Mouse (Mus musculus): Measurements from ENCODE around the gene Pdpn. TPM values are rescaled to one million over a fixed set of nuclear protein-coding genes. Genes with fewer than 3 reads are reported as not detected.
A peak's percentile ranks its signal among the peaks of the same experiment; 100 is the strongest.

The Pdpn gene
- polyA plus RNA-seq, 1 experiment = 184 TPM

DNA sequence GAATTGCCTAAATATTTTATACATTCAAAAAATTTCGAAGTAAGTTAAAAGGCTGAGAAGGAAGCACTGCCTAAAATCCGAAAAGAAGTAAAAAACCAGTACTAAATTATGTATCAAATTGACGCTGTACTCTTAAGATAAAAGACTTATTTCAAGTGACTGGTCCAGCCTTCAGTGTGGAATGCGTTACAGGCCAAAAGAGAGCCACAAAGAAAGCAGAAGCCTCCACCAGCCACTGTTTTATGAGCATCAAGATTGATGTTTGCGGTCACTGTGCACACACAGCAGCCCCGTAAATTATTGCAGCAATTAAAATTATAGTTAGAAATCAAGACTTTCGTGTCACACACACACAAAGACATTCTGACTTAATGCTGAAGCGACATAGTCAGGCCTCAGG, 43.8 kb downstream of the Pdpn start:
- TF ChIP-seq POLR2A (IDR thresholded peaks at IDR 0.05; ENCODE audit: low read depth, low read length) = no peak
- TF ChIP-seq CTCF (IDR thresholded peaks at IDR 0.05; ENCODE audit: borderline replicate concordance, insufficient read depth, low read length) = no peak
- peaks cover 3% of the 10 kb centered on the region; the same call in 1 of the 2 replicates for H3K4me1 ChIP-seq (ENCODE audit: control insufficient read depth, insufficient read depth, low read length)
- no peak overlapping the region for H3K4me3 ChIP-seq (ENCODE audit: insufficient read depth, low read length)
- H3K27ac ChIP-seq (ENCODE audit: insufficient read depth, low read length) = no peak overlapping the region; the same call in 1 of the 2 replicates

DNA sequence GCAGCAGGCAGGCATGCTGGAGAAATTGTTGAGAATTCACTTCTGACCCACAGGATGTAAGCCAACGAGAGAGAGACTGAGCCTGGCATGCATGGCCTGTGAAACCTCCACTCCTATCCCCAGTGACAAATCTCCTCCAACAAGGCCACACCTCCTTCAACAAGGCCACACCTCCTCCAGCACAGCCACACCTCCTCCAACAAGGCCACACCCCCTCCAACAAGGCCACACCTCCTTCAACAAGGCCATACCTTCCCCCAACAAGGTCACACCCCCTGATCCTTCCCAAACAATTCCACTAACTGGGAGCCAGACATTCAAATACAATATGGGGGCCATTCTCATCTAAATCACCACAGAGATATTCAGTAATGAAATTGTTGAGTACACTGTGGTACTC, 46.0 kb downstream of the Pdpn start:
- H3K27ac ChIP-seq (ENCODE audit: insufficient read depth, low read length) = no peak overlapping the region
- no peak overlapping the region for H3K4me3 ChIP-seq (ENCODE audit: insufficient read depth, low read length)
- H3K4me1 ChIP-seq (ENCODE audit: control insufficient read depth, insufficient read depth, low read length) = no peaks in the 10 kb centered on the region; the same call in 1 of the 2 replicates
- no peak for TF ChIP-seq POLR2A (IDR thresholded peaks at IDR 0.05; ENCODE audit: low read depth, low read length)
- TF ChIP-seq CTCF (IDR thresholded peaks at IDR 0.05; ENCODE audit: borderline replicate concordance, insufficient read depth, low read length) = no peak

DNA sequence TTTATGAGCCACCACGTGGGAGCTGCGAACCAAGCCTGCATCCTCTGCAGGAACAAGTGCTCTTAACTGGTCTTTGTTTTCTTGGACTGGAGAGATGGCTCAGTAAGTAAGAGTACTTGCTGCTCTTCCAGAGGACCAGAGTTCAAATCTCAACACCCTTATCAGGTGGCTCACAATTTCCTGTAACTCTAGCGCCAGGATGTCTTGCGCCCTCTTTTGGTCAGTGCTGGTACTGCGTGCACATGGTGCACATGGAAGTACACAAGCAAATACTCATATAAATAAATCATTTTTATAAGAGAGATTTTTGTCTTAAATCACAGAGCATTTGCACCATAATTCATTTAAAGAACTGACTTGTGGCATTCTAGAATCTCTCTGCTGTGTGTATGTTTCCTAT, 51.3 kb downstream of the Pdpn start:
- peak; percentile 45; the same call in 1 of the 2 replicates for TF ChIP-seq CTCF (IDR thresholded peaks at IDR 0.05; ENCODE audit: borderline replicate concordance, insufficient read depth, low read length)
- TF ChIP-seq POLR2A (IDR thresholded peaks at IDR 0.05; ENCODE audit: low read depth, low read length) = no peak
- no peak overlapping the region for H3K4me3 ChIP-seq (ENCODE audit: insufficient read depth, low read length)
- H3K27ac ChIP-seq (ENCODE audit: insufficient read depth, low read length) = no peak overlapping the region
- no peaks in the 10 kb centered on the region for H3K4me1 ChIP-seq (ENCODE audit: control insufficient read depth, insufficient read depth, low read length)

GRCm38 (mm10) chr4:143241294-143241693, 58.1 kb downstream of the Pdpn start:
- H3K27ac ChIP-seq (ENCODE audit: insufficient read depth, low read length) = no peak overlapping the region
- peaks cover 2% of the 10 kb centered on the region for H3K4me1 ChIP-seq (ENCODE audit: control insufficient read depth, insufficient read depth, low read length)
- no peak overlapping the region for H3K4me3 ChIP-seq (ENCODE audit: insufficient read depth, low read length)
- TF ChIP-seq POLR2A (IDR thresholded peaks at IDR 0.05; ENCODE audit: low read depth, low read length) (no peak), CTCF (IDR thresholded peaks at IDR 0.05; ENCODE audit: borderline replicate concordance, insufficient read depth, low read length) (no peak)

DNA sequence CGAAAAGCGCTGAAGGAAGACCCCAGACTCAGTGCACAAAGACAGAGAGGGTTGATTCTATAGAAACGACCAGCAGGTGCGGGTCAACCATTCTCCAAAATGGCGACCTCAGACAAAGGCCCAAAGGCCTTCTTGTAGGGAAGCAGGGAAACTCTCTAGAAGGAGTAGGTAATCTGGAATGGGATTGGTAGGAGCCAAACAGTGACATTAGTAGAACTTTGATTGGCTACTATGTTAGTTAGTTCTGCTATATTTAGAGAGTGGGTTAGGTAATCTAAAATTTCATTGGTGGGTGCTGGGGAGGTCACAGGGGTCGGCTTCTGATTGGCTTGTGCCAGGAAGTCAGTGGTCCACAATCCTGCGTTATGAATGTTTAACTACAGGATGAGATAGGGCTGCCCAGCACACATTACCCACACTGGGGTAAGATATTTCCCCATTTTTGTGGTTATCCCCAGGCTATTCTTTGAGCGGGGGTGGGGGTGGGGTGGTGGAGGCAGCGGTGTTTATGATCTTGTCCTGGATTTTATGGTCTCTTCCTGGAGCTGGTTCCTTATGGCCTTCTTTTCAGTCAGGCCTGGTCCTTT, 59.7 kb downstream of the Pdpn start:
- Histone ChIP-seq H3K4me3 (ENCODE audit: insufficient read depth, low read length) (no peak overlapping the region), H3K4me1 (ENCODE audit: control insufficient read depth, insufficient read depth, low read length) (peaks cover 2% of the 10 kb centered on the region), H3K27ac (ENCODE audit: insufficient read depth, low read length) (no peak overlapping the region)
- TF ChIP-seq POLR2A (IDR thresholded peaks at IDR 0.05; ENCODE audit: low read depth, low read length) = no peak
- no peak for TF ChIP-seq CTCF (IDR thresholded peaks at IDR 0.05; ENCODE audit: borderline replicate concordance, insufficient read depth, low read length)

DNA sequence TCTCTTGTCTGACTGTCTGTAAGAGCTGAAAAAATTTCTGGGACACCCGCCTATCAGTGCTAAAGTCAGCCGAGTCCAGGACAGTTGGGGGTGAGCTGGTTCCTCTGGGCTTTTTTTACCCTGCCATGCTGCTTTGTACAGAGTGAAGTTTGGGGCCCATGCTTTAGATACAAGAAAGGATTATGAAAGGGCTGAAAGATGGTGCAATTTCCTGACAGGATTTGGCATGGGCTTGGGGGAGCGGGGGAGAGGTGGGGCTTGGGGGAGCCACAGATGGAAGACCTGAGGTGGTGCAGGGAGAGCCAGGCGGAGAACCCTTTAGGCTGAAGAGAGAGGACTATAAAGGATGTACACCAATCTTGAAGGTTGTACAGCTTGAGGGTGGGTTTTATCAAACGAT, 60.2 kb downstream of the Pdpn start:
- Histone ChIP-seq H3K27ac (ENCODE audit: insufficient read depth, low read length) (no peak overlapping the region), H3K4me1 (ENCODE audit: control insufficient read depth, insufficient read depth, low read length) (peaks cover 2% of the 10 kb centered on the region), H3K4me3 (ENCODE audit: insufficient read depth, low read length) (no peak overlapping the region)
- no peak for TF ChIP-seq CTCF (IDR thresholded peaks at IDR 0.05; ENCODE audit: borderline replicate concordance, insufficient read depth, low read length)

DNA sequence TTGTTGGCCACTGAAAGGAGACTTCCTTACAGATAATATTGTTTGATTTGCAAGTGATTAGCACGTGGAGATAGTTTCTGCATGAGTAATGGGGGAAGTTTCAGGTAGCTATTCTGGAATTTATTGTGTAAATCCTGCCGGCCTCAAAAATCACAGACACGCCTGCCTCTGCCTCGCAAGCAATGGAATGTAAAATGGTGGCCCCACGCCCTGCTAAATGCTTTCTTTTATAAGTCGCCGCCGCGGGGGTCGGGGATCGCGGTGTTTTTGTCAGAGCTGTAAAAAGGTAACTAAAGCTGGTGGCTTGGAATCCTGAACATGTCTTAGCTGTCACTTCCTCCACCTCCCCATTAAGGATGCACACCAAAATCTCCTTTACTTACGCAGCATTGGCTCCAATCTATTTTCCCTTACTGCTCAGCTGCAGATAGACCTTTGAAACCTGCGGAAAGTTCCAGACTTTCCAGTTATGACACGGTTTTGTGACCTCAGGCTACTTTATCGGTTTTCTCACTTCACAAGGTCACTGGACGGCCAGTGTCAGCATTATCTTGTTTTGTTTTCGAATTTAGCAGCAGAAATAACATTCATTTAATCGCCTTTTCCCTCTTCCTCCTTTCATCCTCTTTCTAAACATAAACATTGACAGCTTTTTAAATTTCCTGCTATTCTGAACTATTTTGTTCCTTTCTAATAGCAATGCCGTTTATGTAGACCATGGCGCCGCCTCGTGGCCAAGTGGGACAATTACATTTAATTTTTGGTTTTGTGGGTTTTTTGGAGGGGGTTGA, 60.9 kb downstream of the Pdpn start:
- Histone ChIP-seq H3K27ac (ENCODE audit: insufficient read depth, low read length) (peak overlapping the region; percentile 15; the same call in 1 of the 2 replicates), H3K4me3 (ENCODE audit: insufficient read depth, low read length) (peak overlapping the region; percentile 27), H3K4me1 (ENCODE audit: control insufficient read depth, insufficient read depth, low read length) (peaks cover 2% of the 10 kb centered on the region)
- TF ChIP-seq CTCF (IDR thresholded peaks at IDR 0.05; ENCODE audit: borderline replicate concordance, insufficient read depth, low read length) (peak; percentile 45; the same call in 1 of the 2 replicates), POLR2A (IDR thresholded peaks at IDR 0.05; ENCODE audit: low read depth, low read length) (no peak)

- no peak overlapping the region for H3K27ac ChIP-seq (ENCODE audit: insufficient read depth, low read length)
- H3K4me1 ChIP-seq (ENCODE audit: control insufficient read depth, insufficient read depth, low read length) = 0 out of 2 replicates have a peak, but pooled peaks cover 2% of the 10 kb centered on the region
- no peak overlapping the region for H3K4me3 ChIP-seq (ENCODE audit: insufficient read depth, low read length)
- TF ChIP-seq POLR2A (IDR thresholded peaks at IDR 0.05; ENCODE audit: low read depth, low read length) (no peak), CTCF (IDR thresholded peaks at IDR 0.05; ENCODE audit: borderline replicate concordance, insufficient read depth, low read length) (no peak)
Measured at GRCm38 (mm10) chr4:143231790-143232422, 67.5 kb downstream of the Pdpn start.

GRCm38 (mm10) chr4:143231110-143231509, 68.3 kb downstream of the Pdpn start:
- TF ChIP-seq CTCF (IDR thresholded peaks at IDR 0.05; ENCODE audit: borderline replicate concordance, insufficient read depth, low read length) (no peak), POLR2A (IDR thresholded peaks at IDR 0.05; ENCODE audit: low read depth, low read length) (no peak)
- Histone ChIP-seq H3K4me1 (ENCODE audit: control insufficient read depth, insufficient read depth, low read length) (0 out of 2 replicates have a peak, but pooled peaks cover 2% of the 10 kb centered on the region), H3K4me3 (ENCODE audit: insufficient read depth, low read length) (no peak overlapping the region), H3K27ac (ENCODE audit: insufficient read depth, low read length) (no peak overlapping the region)

GRCm38 (mm10) chr4:143227976-143228375, 71.4 kb downstream of the Pdpn start:
- H3K4me3 ChIP-seq (ENCODE audit: insufficient read depth, low read length) = no peak overlapping the region
- TF ChIP-seq POLR2A (IDR thresholded peaks at IDR 0.05; ENCODE audit: low read depth, low read length) = no peak
- TF ChIP-seq CTCF (IDR thresholded peaks at IDR 0.05; ENCODE audit: borderline replicate concordance, insufficient read depth, low read length) = no peak

More at GRCm38 (mm10) chr4:143227976-143228375, 71.4 kb downstream of the Pdpn start:
- Histone ChIP-seq H3K27ac (ENCODE audit: insufficient read depth, low read length) (no peak overlapping the region), H3K4me1 (ENCODE audit: control insufficient read depth, insufficient read depth, low read length) (0 out of 2 replicates have a peak, but pooled peaks cover 2% of the 10 kb centered on the region)
